Mouse (Mus musculus): Measurements from ENCODE around the gene Inka2. TPM values are rescaled to one million over a fixed set of nuclear protein-coding genes. Genes with fewer than 3 reads are reported as not detected.

Gene Inka2
- total RNA-seq, 2 experiments from 2014 or later = 18.8 to 25.7 TPM

DNA sequence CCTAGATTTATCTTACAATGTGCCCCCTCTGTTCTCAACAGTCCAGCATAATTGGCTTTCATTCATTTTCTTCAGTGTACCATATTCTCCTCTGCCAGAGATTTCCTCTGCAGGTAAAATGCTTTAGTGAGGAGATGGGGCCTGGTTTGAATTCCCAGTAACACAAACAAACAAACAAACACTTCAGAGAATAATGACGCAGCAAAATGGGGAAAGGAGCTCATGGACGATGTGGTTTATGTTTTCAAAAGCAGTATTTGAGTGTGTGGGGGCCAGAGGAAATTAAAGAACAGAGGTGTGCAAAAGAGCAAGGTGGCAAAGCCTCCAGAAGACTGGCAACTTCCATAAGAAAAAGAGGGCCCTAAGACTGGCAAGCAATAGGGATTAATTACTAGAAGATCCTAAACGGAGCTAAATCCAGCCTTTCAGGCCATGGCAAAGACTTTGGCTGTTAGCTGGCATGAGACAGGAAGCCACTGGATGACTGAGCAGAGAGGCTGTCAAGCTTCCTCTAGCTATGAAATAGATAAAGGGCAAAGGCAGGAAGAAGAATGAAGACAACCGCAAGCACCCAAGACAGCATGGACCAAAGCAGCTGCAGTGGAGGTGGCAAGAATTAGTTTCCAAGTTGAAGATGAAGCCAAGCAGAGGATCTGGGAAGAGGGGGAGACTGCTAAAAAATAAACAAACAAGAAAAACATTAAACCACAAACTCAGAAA lies 58.9 kb downstream of the Inka2 start:
- intact Hi-C loops (cut with DNase I) = no loop called here
- no peak for DNase-seq (ENCODE audit: low spot score)

DNA sequence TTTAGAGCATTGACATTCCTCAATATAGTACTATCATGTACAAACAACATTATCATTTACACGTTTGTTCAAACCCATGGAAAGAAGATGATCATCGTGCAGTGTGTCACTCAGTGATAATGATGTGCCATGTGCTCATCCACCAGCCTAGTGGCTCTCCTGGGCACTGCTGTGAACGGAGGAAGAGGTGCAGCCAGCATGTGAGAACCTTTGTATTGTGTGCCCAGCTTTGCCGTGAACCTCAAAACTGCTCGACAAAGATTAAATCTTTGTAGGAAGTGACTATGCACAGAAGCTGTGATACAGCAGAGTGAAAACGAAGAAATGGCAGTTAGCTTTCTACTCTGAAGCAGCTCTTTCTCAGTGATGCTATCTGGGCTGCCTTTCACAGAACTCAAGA lies 64.1 kb downstream of the Inka2 start:
- intact Hi-C loops (cut with DNase I) = no loop called here
- no peak for DNase-seq (ENCODE audit: low spot score)

DNA sequence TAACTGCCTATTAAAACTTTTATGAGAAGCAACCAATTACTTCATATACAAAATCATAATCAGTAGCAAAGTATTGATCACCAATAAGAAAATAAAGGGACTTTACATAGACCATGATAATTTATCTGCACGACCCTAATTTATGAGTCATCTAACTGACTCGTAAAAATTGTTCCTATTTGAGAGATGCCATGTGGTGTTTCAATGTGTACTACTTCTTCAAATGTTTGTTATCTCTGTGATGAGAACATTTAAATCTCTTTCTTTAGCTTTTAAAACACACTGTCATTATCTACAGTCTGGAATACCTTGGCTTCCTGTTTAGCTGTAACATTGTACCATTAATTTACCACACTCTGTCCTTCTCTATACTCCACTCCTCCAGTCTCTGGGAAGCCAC lies 65.0 kb downstream of the Inka2 start:
- intact Hi-C loops (cut with DNase I) = no loop called here
- DNase-seq (ENCODE audit: low spot score) = no peak

Other genes with a start within 250 kb of the Inka2 start
- gene Ddx20, start 17.0 kb upstream of the Inka2 start, total RNA-seq (2021) = 10 to 100 TPM in 1 of 2 experiments, 1 to 10 TPM in 1; 9.0 to 10.2 TPM
- gene Rap1a, start 96.7 kb downstream of the Inka2 start, total RNA-seq (2021) = 100 to 1,000 TPM; 103 to 105 TPM
- gene Adora3, start 166.3 kb downstream of the Inka2 start, total RNA-seq (2021) = under 1 TPM; 0.21 to 0.25 TPM
- not detected for gene Tmigd3, start 166.3 kb downstream of the Inka2 start, total RNA-seq (2021)
- under 1 TPM; 0.60 to 0.84 TPM for gene I830077J02Rik, start 228.1 kb downstream of the Inka2 start, total RNA-seq (2021)

All from heart, postnatal 25 days (tissue).